In the genomic region with DNA sequence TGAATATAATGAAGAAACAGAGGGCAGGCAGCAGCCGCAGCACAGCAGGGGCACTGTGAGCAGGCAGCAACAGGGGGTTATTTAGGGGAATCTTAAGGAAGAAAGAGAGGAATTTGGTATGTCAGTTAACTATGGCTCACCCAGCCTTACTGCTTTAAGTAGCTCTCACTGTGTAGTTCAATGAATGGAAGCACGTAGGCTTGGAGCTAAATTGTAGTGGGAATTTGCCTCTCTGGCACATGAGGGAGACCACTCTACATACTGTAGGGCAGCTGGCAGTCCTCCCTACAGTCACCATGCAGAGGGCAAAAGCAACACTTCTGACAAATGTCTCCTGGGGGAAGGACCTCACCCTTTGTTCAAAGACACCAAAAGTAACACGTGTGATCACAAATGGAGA, we compare ENCODE assay signal across 13 mouse cellular contexts.
DNase-seq lines count a peak whose midpoint lies in the region; ATAC-seq lines count a peak whose summit lies in the region.
"Had no signal": no experiment of that assay in that cellular context is flagged by ENCODE, and none has a peak within 500 bp of the region (broad histone marks: within the 10 kb centered on the region; RNA-seq: fewer than 3 reads in every experiment).

No protein-coding gene starts in this region.

- WGBS in intestine, embryonic 14.5 days = 34% methylated on average over 3 of the region's 3 CpGs
- whole genome bisulfite sequencing in intestine, embryonic 16.5 days = 47% methylated on average over 3 of the region's 3 CpGs
- WGBS in embryonic facial prominence, embryonic 14.5 days = 41% methylated on average over 3 of the region's 3 CpGs

- peaks cover 12% of the 10 kb centered on the region; the same call in 1 of the 2 replicates for H3K4me1 ChIP-seq in intestine, embryonic 14.5 days (replicated peaks; ENCODE audit: control insufficient read depth, insufficient read depth, low read length)
- peaks cover 4% of the 10 kb centered on the region; the same call in 1 of the 2 replicates for H3K4me1 ChIP-seq in intestine, embryonic 16.5 days (ENCODE audit: control insufficient read depth, insufficient read depth, low read length)
- H3K4me1 ChIP-seq in embryonic facial prominence, embryonic 14.5 days (ENCODE audit: control insufficient read depth, insufficient read depth, low read length) = 0 out of 2 replicates have a peak, but pooled peaks cover 5% of the 10 kb centered on the region

- H3K4me2 ChIP-seq in intestine, embryonic 14.5 days (ENCODE audit: low read length) = no peak overlapping the region
- H3K4me2 ChIP-seq in intestine, embryonic 16.5 days (ENCODE audit: low read depth, low read length) = no peak overlapping the region
- no peak overlapping the region for H3K4me2 ChIP-seq in embryonic facial prominence, embryonic 14.5 days (ENCODE audit: low read depth, low read length)
- H3K4me2 ChIP-seq: kidney, embryonic 15.5 days had no signal

- H3K9me3 ChIP-seq in intestine, embryonic 14.5 days (ENCODE audit: control insufficient read depth, low read length) = no peaks in the 10 kb centered on the region
- no peaks in the 10 kb centered on the region for H3K9me3 ChIP-seq in intestine, embryonic 16.5 days (ENCODE audit: control insufficient read depth, low read length)
- no peaks in the 10 kb centered on the region for H3K9me3 ChIP-seq in embryonic facial prominence, embryonic 14.5 days (ENCODE audit: control insufficient read depth, low read length)
- H3K9me3 ChIP-seq: kidney, embryonic 15.5 days had no signal

- no peak for ATAC-seq in intestine, embryonic 14.5 days (replicated peaks; ENCODE audit: low FRiP score, low TSS enrichment, low read depth)
- ATAC-seq in intestine, embryonic 16.5 days = no peak
- peak; percentile 41; the same call in 1 of the 2 replicates for ATAC-seq in embryonic facial prominence, embryonic 14.5 days (ENCODE audit: low read depth)

- no peak overlapping the region for H3K4me3 ChIP-seq in intestine, embryonic 14.5 days (ENCODE audit: low read depth, low read length)
- no peak overlapping the region for H3K4me3 ChIP-seq in intestine, embryonic 16.5 days (ENCODE audit: low read length)
- no peak overlapping the region for H3K4me3 ChIP-seq in embryonic facial prominence, embryonic 14.5 days (ENCODE audit: low read depth, low read length)
- H3K4me3 ChIP-seq: kidney, embryonic 15.5 days had no signal

- no peak overlapping the region for H3K9ac ChIP-seq in intestine, embryonic 14.5 days (ENCODE audit: low read length)
- H3K9ac ChIP-seq in intestine, embryonic 16.5 days (ENCODE audit: low read depth, low read length) = no peak overlapping the region
- no peak overlapping the region for H3K9ac ChIP-seq in embryonic facial prominence, embryonic 14.5 days (ENCODE audit: low read depth, low read length)
- H3K9ac ChIP-seq: kidney, embryonic 15.5 days had no signal

- peak overlapping the region; percentile 10; the same call in 1 of the 2 replicates for H3K27ac ChIP-seq in intestine, embryonic 14.5 days (ENCODE audit: low read depth)
- no peak overlapping the region for H3K27ac ChIP-seq in intestine, embryonic 16.5 days (ENCODE audit: low read length)
- H3K27ac ChIP-seq in embryonic facial prominence, embryonic 14.5 days (replicated peaks; ENCODE audit: low read depth, low read length) = no peak overlapping the region
- H3K27ac ChIP-seq: kidney, embryonic 15.5 days had no signal

- 0 out of 2 replicates have a peak, but pooled peaks cover 3% of the 10 kb centered on the region for H3K36me3 ChIP-seq in intestine, embryonic 14.5 days (ENCODE audit: control insufficient read depth, insufficient read depth, low read length)
- H3K36me3 ChIP-seq in intestine, embryonic 16.5 days (ENCODE audit: control insufficient read depth, insufficient read depth, low read length) = no peaks in the 10 kb centered on the region
- H3K36me3 ChIP-seq in embryonic facial prominence, embryonic 14.5 days (ENCODE audit: control insufficient read depth, insufficient read depth, low read length) = no peaks in the 10 kb centered on the region; the same call in 1 of the 2 replicates

- no peaks in the 10 kb centered on the region for H3K27me3 ChIP-seq in intestine, embryonic 14.5 days (replicated peaks; ENCODE audit: control insufficient read depth, insufficient read depth, low read length)
- no peaks in the 10 kb centered on the region for H3K27me3 ChIP-seq in intestine, embryonic 16.5 days (replicated peaks; ENCODE audit: control insufficient read depth, insufficient read depth, low read length)
- no peaks in the 10 kb centered on the region for H3K27me3 ChIP-seq in embryonic facial prominence, embryonic 14.5 days (replicated peaks; ENCODE audit: control insufficient read depth, insufficient read depth, low read length)
- H3K27me3 ChIP-seq: kidney, embryonic 15.5 days had no signal

- no peak for DNase-seq in intestine, embryonic 14.5 days (ENCODE audit: low spot score)
- DNase-seq in ZHBTc4 (ENCODE audit: low read depth, low spot score) = peak; percentile 12
- peak; percentile 40 for DNase-seq in embryonic facial prominence, embryonic 14.5 days (ENCODE audit: low spot score)
- DNase-seq in mesoderm, embryonic 11.5 days (ENCODE audit: low read depth, low spot score) = peak; percentile 44
- no peak for DNase-seq in adrenal gland, postnatal 36 days
- no peak for DNase-seq in ovary, postnatal 14 days (ENCODE audit: low spot score)
- no peak for DNase-seq in left cerebral cortex, postnatal 36 days (ENCODE audit: low spot score in 2 of 2)
- DNase-seq: B cell, adult 2 months; cerebellum, postnatal 36 days; gastrocnemius, postnatal 14 days; lung, postnatal 10 days had no signal

- intact Hi-C loops in left cerebral cortex, postnatal 36 days (cut with DNase I) = no loop called here

Comparison
In these comparisons a context has a peak if more than half of its experiments do, and no peak if none do; other contexts are left out.
1. DNase-seq: peak in ZHBTc4 (single experiment), embryonic facial prominence, embryonic 14.5 days (single experiment) and mesoderm, embryonic 11.5 days (single experiment); none in intestine, embryonic 14.5 days (single experiment), adrenal gland, postnatal 36 days (0 of 2), ovary, postnatal 14 days (single experiment) and left cerebral cortex, postnatal 36 days (0 of 2).